Mouse (Mus musculus): ENCODE measurements around the gene Gnas.
"Not testable (repeated sequence)": the region's sequence is repeated elsewhere in the genome, so short reads cannot be mapped to it uniquely, and the experiment has no call there.

Gnas gene

DNA sequence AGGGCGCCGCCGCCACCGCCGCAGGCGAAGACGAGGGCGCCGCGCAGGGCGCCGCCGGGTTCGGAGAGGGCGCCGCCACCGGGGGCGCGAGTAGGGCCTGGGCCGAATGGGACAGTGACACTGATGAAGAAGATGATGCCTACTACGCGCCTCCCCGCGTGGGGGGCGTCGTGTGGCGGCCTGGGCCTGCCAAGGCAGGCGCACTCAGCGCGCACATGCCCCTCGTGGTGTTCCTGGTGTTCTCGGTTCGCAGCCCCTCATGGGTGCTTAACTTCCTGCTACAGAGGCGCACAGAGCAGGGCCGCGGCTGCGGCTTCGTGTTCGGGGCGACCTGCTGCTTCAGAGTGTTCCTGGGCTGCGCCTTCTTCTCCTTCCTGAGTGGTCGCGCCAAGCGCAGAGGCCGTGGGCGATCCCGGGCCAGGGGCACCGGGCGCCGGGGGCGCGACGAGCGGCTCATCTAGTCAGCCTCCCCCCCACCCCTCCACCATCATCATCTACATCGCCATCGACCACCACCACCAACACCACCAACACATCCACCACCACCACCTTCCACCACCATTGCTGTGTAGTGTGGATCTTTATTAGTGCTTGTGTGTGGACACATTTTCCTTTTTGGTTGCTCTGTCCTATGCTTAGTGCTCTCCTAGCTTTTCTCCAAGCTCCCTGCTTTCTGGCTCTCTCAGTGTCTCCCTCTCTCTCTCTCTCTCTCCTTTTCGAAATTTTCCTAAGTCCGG lies 45.0 kb downstream of the Gnas start:
- peak; percentile 18 to 60 for DNase-seq

GRCm38 (mm10) chr2:174329663-174330615 lies 45.8 kb downstream of the Gnas start:
- DNase-seq, result peak; percentile 86 to 93

GRCm38 (mm10) chr2:174330616-174331191 lies 46.6 kb downstream of the Gnas start:
- peak; percentile 80 to 89 for DNase-seq

GRCm38 (mm10) chr2:174331282-174332030 lies 47.3 kb downstream of the Gnas start:
- DNase-seq, result no peak

DNA sequence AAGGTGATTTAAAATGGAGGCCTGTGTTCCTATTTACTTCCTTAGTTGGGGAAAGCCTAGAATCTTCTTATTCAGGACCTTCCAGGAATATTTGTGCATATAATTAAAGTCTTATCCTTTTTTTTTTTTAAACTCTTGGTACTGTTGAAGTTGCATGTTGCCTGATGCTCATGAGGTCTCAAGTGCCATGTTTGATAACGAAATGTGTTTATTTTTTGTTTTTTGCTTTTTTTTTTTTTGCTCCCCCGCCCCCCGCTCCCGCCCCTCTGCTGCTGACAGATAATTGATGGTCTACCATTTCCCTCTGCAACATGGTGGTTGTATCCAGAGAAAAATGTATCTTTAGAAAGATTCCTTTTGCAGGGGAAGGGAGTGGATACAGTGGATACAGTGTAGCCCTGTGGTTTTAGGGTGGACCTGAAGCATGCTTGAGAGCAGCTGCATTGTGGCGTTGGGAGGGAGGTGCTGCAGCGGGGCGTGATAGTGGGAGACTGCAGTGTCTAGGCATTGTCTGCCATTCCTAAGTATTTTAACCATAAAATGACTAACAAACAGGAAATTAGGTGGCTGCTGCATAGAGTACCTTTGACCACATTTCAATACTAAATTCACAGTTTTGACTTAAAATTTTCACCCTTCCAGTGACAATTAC lies 49.2 kb downstream of the Gnas start:
- DNase-seq, result no peak

DNA sequence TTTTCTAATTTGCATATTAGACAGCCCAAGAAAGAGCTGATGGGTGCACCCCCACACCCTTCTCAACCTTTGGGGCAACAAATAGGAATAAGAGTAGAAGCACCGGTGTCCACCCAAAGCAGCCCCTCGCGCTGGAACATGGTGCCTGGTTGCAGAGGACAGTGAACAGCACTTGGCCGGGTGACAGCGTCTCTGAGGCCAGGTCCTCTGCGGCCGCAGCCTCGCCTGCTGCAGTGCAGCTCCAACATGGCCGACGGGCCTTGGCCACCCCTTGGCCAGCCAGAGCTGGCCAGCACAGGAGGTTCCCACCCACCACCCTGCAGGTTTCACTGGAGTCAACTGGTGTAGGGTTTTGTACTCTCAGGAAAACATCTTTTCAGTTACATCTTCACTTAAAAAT lies 50.3 kb downstream of the Gnas start:
- peak; percentile 31 to 51 for DNase-seq

DNA sequence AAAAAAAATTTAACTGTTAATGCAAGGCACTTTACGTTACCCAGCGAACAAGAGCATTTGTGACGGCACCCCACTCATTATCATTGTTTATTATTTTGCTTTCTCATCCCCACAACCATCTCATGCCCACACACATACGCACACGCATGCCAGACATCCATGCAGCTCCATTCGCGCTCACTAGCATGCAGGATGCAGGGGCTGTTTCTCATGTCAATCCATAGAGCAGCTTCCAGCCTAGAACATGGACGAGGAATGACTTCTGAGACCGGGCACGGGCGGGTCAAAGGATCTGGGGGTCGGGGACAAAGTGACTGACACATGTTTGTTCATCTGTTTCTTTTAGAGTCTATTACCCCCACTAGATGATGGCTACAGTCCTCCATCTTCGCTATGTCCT lies 53.2 kb downstream of the Gnas start:
- no peak for DNase-seq

GRCm38 (mm10) chr2:174339701-174340100 lies 55.6 kb downstream of the Gnas start:
- no peak for DNase-seq

- no peak for DNase-seq
These were observed 56.2 kb downstream of the Gnas start for GRCm38 (mm10) chr2:174340229-174340892.

DNA sequence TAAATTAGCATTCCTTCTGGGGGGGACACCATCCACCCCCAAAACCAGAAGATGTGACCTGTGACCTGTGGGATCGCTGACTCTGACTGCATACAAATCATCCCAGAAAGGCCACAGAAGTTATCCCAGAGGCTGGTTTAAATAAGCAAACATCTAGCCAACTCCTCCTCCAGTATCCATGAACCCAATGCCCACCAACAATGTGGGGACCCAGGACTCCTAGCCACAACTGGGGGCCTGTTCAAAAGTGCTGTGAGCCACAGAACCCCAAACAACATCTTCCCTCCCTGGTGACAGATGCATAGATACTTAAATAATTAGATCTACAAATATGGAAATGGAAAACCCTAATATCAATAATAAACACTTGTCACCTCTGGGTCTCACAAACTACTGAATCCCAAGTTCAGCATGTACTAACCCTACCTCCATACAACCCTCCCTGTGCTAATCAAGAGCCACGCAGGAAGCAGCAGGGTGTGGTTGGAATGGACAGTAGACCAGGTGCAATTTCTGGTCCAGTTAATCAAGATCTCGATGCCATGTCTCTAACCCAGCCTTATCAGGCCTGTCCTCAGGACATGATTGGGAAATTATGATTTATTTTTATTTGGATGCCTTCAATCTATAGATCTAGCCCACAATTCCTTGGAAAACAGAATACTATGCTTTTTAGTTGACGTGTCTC lies 56.9 kb downstream of the Gnas start:
- DNase-seq, result no peak

DNA sequence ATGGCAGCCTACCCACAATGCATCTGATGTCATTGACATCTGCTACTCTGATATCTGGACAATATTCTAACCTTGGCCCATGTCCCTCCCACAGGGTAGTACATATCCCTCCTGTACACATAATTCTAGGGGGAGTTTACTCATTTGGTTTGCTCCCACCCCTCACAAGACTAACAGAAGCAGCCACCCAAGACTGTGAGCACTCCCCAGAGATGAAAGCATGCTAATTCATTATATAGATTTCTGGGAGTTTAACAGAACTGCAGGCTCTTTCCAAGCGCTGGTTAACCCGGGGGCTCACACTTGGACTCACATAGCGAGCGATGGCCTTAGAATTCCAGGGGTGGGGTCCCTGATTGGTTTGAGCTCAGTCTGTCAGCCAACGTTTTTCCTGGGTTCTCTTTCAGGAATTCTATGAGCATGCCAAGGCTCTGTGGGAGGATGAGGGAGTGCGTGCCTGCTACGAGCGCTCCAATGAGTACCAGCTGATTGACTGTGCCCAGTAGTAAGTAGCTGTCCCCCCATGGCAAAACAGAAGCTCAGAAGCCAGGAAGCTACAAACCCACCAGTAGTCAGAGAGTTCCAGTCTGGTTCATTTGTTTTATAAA lies 58.8 kb downstream of the Gnas start:
- DNase-seq, result no peak

GRCm38 (mm10) chr2:174343566-174343965 lies 59.4 kb downstream of the Gnas start:
- DNase-seq, result peak; percentile 32 to 60

DNA sequence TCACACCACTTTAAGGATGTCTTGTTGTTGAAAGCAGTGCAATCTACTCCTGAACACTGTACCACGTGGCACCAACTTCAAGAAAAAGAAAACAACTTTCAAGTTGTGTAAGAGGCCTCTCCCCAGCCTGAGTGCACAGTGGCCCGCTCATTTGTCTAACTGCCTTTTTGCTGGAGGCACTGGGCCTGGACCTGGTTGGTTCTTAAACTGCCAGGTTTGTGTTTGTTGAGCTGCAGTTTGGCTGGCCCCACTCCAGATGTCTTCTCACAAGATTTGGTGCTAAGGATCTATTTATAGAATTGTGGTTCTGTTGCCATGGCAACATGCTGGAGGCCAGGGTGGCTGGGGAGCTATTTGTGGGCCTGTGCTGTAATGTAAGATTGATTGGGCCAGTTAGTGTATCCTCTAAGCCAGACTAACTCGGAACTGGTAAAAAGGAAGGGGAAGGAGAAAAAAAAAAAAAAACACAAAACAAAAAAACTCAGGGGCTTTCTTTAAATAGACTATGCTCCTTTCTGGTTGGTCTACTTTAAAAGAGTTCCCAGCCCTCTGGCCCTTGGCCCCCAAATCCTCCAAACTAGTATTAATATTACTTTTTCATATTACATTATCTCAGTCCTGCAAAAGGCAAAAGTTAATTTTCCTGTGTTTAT lies 60.0 kb downstream of the Gnas start:
- DNase-seq, result peak; percentile 94 to 95

- no peak for DNase-seq
These were observed 60.9 kb downstream of the Gnas start for GRCm38 (mm10) chr2:174344996-174345395.

DNA sequence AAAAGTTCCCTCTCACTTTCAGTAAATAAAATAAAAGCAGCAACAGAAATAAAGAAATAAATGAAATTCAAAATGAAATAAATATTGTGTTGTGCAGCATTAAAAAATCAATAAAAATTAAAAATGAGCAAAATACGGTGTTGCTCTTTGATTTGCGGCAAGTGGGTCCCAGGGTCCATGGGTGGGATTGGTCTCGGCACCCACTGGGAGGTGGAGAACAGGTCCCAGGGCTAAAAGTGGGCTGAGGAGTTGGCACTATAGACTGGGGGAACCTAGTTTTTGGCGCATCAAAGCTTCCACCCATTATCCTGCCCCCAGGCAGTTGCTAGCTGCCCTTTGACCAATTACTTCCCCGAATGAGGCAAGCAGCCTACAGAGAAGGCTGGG lies 62.5 kb downstream of the Gnas start, which contains the start of gene Gm20721:
Gene Gm20721, minus strand, starts transcription at position 101 of the 387 bp plus-strand sequence.
- DNase-seq, result no peak

DNA sequence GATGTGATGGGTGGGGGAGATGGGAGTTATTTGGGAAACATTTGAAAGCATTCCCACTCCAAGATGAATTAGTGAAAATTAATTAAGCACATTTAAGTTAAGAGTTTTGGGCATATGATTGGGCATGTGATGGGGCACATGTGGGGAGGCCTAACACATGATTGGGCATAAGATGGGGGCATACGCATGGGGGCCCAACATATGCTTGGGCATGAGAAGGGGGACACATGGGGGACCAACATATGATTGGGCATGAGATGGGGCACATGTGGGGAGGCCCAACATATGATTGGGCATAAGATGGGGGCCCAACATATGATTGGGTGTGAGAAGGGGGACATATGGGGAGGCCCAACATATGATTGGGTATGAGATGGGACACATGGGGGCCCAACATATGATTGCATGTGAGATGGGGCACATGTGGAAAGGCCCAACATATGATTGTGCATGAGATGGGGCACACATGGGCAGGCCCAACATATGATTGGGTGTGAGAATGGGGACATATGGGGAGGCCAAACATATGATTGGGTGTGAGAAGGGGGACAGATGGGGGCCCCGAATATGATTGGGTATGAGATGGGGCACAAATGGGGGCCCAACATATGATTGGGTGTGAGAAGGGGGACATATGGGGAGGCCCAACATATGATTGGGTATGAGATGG lies 63.0 kb downstream of the Gnas start:
- not testable (repeated sequence) for DNase-seq

GRCm38 (mm10) chr2:174358516-174358915 lies 74.4 kb downstream of the Gnas start:
- no peak for DNase-seq

- DNase-seq, result no peak
These were observed 75.5 kb downstream of the Gnas start for GRCm38 (mm10) chr2:174359656-174360055.

- DNase-seq, result no peak
These were observed 82.5 kb downstream of the Gnas start for GRCm38 (mm10) chr2:174366571-174366970.

Measured in kidney, postnatal 25 days (tissue).